Mouse (Mus musculus) frontal cortex, postnatal 25 days (tissue): ENCODE measurements around the gene Cracr2a.

Experiments
- DNase-seq, 2 experiments: peaks; one replicate each; pipeline ENCODE4 v3.0.0; 2022; ENCODE audit warnings: low spot score in 2 of 2

Cracr2a gene

GRCm38 (mm10) chr6:127625135-127625534, 64.0 kb downstream of the Cracr2a start:
- DNase-seq = peak; percentile 63 to 65

DNA sequence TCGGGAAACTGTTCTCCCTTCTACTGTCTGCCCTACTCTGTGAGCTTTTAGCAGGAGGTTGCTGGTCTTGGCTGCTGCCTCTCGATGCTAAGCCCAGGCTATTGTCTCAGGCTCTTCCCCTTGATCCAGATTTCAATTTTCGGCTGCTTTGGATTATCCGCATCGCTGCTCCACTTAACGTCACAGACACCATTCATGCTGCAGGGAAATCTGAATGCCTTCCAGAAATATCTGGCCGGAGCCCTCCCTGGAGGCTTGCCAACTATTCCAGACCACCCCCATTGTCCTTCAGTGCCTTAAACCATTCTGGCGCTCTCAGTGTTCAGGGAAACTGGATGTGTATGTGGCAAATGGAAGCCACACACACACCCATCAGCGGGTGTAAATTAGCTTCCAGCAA, 66.3 kb downstream of the Cracr2a start:
- DNase-seq = no peak

DNA sequence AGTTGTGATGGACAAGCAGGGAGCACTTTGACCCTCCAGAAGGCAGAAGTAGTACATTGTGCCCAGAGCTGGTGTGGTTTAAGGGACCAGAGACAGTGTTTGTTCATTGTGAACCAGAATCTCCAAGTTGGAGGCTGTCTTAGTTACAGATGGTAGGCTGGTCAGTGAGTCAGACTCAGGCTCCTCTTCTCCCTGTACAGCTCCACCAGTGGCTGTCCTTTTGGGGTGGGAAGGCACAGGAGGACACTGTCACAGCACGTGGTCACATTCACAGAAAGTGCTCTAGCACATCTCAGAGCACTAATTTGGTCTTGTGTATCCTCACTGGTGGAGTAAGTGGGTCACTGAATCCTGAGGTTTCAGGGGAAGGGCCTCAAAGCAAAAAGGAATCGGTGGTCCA, 68.1 kb downstream of the Cracr2a start:
- no peak for DNase-seq

- DNase-seq = no peak
These were observed 73.7 kb downstream of the Cracr2a start for GRCm38 (mm10) chr6:127634858-127635257.

GRCm38 (mm10) chr6:127635462-127636189, 74.5 kb downstream of the Cracr2a start:
- no peak for DNase-seq

GRCm38 (mm10) chr6:127641077-127641801, 80.1 kb downstream of the Cracr2a start:
- no peak for DNase-seq

GRCm38 (mm10) chr6:127655988-127656387, 94.8 kb downstream of the Cracr2a start:
- DNase-seq = no peak

- no peak for DNase-seq
These were observed 96.0 kb downstream of the Cracr2a start for GRCm38 (mm10) chr6:127657152-127657551.

- DNase-seq = no peak
These were observed 98.3 kb downstream of the Cracr2a start for GRCm38 (mm10) chr6:127659472-127659871.

DNA sequence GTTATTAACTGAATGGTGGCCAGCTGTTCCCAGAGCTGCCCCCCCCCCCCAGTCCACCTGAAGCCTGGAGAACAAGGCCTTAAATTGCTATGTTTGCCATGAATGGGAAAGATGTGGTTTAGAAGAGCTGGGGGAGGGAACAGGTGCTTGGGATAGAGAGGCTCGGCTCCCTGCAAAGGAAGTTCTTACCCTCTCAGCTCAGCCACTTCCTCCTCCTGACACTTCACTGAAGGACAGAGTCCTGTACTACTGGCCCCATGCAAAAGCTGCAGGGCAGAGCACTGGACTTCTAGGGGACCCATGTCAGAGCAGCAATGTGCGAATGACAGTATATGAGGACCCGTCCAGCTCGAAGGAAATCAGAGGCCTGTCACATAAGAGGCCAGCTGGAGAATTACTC, 98.8 kb downstream of the Cracr2a start:
- DNase-seq = no peak

GRCm38 (mm10) chr6:127661717-127662292, 100.7 kb downstream of the Cracr2a start:
- DNase-seq = no peak

GRCm38 (mm10) chr6:127663263-127663662, 102.1 kb downstream of the Cracr2a start:
- peak in 1 of 2 experiments; percentile 41 for DNase-seq

DNA sequence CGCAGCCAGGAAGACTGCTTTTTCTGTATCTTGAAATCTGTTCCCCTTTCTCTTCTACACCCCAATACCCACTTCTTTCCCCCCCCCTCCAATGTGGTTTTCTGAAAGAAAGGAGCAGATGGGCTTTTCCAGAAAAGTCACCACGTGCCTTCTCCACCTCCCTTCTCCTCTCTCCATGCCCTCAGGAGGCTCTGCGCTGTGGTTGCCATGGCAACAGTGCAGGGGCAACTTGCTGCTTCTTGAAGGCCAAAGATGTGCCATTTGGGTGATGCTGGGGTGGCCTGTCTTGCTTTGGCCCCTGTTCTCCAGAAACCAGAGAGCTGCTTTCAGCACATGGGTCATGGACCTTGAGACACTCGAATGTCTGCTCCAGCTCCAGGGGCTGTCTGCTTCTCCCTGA, 108.2 kb downstream of the Cracr2a start:
- no peak for DNase-seq

- no peak for DNase-seq
These were observed 108.9 kb downstream of the Cracr2a start for GRCm38 (mm10) chr6:127670031-127670430.

GRCm38 (mm10) chr6:127672071-127672470, 110.9 kb downstream of the Cracr2a start:
- no peak for DNase-seq

DNA sequence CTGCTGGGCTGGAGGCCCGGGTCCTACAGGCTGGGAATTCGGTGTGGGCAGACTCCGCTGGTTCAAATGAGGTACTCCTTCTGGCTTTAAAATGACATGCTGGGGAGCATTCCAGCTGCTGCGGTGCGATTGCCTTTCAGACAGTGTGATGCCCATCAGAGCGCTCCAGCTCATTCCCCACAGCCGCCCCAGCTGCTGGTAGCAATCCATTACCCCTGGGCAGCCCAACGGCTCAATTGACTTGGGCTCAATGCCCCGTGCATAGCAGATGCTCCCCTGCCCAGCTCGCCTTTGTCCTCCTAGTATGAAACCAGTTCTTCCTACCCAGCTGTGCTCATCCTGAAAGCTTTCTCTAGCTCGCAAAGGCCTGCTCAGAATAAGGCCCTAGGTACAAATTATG, 115.7 kb downstream of the Cracr2a start:
- no peak for DNase-seq

- DNase-seq = no peak
These were observed 117.2 kb downstream of the Cracr2a start for GRCm38 (mm10) chr6:127678320-127678719.

GRCm38 (mm10) chr6:127678998-127679397, 117.9 kb downstream of the Cracr2a start:
- no peak for DNase-seq

- no peak for DNase-seq
These were observed 119.6 kb downstream of the Cracr2a start for GRCm38 (mm10) chr6:127680784-127681183.

- no peak for DNase-seq
These were observed 122.4 kb downstream of the Cracr2a start for GRCm38 (mm10) chr6:127683561-127683960.

DNA sequence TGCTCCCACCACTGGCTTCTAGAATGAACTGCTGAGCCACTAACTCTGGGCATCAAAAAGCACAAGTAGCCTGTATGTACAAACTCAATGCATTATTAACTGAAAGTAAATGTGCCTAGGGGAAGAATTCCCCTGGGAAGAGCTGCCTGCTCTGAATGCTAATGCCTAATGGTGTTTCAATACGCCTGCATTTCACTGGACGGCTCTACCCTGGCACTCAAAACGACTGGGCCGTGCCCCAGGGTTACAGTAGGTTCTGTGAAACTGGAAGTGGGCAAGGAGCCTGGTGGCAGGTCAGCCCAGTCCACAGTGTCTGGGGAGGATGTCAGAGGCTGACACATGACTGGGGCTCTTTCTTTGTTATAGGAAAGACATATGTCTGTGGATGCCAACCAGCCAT, 123.8 kb downstream of the Cracr2a start:
- DNase-seq = no peak

GRCm38 (mm10) chr6:127687181-127687860, 126.2 kb downstream of the Cracr2a start:
- no peak for DNase-seq
